Mouse (Mus musculus): ENCODE measurements around the gene Gm20388.

Gm20388 gene

DNA sequence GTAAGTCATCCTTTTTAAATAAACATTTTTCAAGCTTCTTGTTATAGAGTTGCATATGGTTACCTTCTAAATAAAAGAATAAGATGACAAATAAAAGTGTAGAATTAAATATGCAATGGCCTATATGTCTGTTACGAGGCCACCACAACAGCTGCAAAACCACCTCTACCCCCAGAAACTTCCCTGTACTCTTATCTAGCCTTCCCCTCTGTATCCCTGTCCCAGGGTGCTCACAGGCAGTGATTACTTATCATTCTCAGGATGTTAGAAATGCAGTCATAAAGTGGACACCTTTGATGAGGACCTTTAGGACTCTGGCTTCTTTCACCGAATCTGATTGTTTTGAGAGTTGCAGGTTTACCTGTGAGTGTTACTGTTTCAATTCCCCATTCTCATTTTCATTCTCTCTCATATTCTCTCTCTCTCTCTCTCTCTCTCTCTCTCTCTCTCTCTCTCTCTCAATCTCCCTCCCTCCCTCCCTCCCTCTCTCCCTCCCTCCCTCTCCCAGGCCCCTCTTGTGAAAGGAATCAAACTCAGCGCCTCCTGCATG, 1932.6 kb downstream of the Gm20388 start:
- DNase-seq (ENCODE audit: low spot score) = no peak

DNA sequence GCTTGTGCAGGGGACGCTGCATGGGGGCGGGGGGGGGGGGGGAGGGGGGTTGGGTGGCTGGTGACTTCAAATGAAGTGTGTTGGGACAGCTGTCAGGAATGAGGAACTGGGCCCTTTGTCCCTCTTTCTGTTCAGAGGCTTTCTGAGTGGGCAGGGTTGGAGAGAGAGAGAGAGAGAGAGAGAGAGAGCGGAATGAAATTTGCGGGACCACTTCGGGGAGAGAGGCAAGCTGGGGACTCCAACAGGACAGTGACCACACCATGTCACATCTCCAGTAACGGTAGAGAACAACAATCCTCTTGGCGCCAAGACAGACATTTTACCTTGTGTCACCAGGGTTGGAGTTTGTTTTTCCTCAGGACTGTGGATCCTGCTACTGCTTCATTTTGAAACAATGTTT, 1934.1 kb downstream of the Gm20388 start:
- no peak for DNase-seq (ENCODE audit: low spot score)

- DNase-seq (ENCODE audit: low spot score) = no peak
Measured at GRCm38 (mm10) chr8:121846815-121847214, 1936.2 kb downstream of the Gm20388 start.

GRCm38 (mm10) chr8:121847261-121847822, 1936.7 kb downstream of the Gm20388 start:
- DNase-seq (ENCODE audit: low spot score) = no peak

DNA sequence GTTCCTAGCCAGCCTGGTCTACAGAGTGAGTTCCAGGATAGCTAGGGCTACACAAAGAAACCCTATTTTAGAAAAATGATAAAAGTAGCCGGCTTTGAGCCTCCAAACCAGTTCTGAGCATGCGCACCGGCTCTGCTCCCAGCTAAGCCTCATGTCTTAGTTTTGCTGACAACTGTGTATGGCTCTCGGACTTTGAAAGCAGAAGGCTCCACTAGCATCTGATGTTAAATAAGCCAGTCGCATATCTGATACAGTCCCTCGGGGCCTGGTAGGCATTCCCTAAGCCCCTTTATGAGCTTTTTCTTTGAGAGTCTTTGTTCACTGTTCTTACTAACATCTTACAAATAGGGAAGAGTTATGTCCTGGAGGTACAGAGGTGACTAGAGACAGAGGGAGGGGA, 1937.3 kb downstream of the Gm20388 start:
- no peak for DNase-seq (ENCODE audit: low spot score)

DNA sequence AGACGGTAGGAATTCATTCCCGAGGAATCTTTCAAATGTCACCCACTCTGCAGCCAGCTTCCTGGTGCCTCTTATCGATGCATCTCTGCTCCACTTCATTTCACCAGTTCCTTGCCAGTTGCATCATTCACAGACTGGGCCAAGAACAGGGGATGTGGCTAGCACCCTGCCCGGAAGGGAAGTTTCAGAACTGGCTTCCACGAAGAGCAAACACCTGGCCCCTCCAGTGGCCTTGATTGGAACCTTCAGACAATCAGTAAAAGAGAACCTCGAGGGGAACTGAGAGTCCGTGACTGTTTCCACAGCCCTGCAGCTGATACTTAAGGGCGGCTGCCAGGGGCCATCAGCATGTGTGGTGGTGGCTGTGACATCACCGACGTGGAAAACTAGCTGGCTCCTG, 1937.9 kb downstream of the Gm20388 start:
- no peak for DNase-seq (ENCODE audit: low spot score)

- no peak for DNase-seq (ENCODE audit: low spot score)
Measured at GRCm38 (mm10) chr8:121849303-121849702, 1938.7 kb downstream of the Gm20388 start.

GRCm38 (mm10) chr8:121850018-121850417, 1939.4 kb downstream of the Gm20388 start:
- peak; percentile 90 for DNase-seq (ENCODE audit: low spot score)

DNA sequence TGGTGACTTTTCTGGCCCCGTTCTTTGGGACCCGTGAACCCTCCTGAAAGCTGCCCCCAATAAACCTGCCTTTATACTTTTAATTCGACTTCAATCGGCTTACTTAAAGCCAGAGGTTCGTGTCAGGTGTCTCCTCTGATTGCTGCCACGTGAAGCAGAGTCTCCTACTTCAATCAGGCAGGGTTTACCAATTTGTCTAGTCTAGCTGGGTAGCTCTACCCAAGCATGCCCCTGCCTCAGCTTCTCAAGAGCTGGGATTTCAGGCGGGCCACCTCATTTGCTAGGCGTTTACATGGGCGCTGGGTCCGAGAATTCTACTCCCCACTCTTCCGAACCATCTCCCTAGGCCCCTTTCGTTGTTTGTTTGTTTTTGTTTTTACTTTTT, 1939.8 kb downstream of the Gm20388 start:
- peak; percentile 13 for DNase-seq (ENCODE audit: low spot score)

DNA sequence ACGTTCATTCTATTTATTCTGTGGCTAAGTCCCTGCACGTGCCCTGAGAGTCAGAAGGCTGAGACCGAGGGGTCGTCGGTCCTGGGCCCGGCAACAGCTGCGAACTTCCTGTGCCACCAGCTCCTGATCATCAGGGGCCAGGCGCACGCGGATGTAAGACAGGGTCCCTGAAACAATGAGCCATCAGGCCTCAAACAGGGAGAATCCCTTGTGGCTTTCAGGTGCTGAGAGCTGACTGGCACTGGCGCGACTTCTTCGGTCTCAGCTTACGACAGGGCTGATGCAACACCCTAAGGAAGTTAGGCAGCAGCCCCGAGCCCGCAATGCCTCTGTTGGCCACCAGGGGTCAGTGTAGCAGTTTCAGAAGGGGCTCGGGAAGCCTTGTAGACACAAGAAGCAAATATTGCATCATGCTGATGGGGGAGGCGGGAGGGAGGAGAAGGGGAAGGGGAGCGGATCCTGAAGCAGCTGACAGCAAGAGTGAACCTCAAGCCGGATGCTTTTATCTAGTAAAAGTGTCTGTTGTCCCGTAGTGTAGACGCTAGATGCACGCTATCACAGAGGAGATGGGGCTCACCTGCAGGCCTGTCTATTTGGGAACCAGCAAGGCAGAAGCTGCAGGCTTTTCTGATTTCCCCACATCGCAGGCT, 1940.3 kb downstream of the Gm20388 start:
- peak; percentile 98 for DNase-seq (ENCODE audit: low spot score)

DNA sequence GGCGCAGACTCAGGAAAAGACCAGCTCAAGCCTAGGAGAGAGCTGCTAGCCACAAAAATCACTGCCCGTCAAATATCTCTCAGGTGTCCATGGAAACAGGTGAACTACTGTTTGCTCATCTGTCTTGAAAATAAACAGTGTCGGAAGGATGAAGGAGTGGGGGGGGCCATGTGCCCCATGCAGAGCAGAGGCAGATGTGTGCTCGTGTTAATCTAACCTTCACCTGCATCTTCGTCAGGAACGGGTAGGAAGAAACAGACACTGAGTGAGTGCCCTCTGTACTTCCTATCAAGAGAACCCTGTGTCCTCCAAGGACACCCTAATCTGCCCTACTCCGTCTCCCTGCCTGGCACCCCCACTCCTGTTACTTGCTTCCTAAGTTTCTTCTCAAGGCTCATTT, 1941.1 kb downstream of the Gm20388 start:
- DNase-seq (ENCODE audit: low spot score) = no peak

- no peak for DNase-seq (ENCODE audit: low spot score)
Measured at GRCm38 (mm10) chr8:121852464-121852863, 1941.8 kb downstream of the Gm20388 start.

- no peak for DNase-seq (ENCODE audit: low spot score)
Measured at GRCm38 (mm10) chr8:121853586-121853985, 1942.9 kb downstream of the Gm20388 start.

GRCm38 (mm10) chr8:121856071-121856746, 1945.6 kb downstream of the Gm20388 start:
- no peak for DNase-seq (ENCODE audit: low spot score)

GRCm38 (mm10) chr8:121857331-121857730, 1946.7 kb downstream of the Gm20388 start:
- DNase-seq (ENCODE audit: low spot score) = no peak

DNA sequence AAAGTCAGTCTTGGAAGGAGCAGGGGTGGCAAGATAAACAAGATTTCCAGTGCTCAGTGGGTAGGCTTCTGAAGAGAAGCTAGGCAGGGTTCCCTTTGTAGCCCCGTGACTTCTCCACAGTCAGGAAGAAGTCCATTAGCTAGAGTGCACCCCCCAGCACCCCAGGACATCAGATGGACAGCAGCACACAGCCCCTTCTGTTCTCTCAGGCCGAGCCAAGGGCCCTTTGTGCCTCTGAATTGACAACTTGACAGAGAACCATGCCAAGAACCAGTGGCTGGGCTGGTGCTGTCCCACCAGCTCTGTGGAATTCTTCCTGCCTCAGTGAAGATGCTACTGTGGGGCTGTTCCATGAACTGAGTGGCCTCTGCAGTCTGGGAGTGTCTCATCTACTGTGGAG, 1947.1 kb downstream of the Gm20388 start:
- no peak for DNase-seq (ENCODE audit: low spot score)

GRCm38 (mm10) chr8:121861276-121861675, 1950.6 kb downstream of the Gm20388 start:
- peak; percentile 10 for DNase-seq (ENCODE audit: low spot score)

GRCm38 (mm10) chr8:121861806-121862548, 1951.3 kb downstream of the Gm20388 start:
- no peak for DNase-seq (ENCODE audit: low spot score)

GRCm38 (mm10) chr8:121865356-121865755, 1954.7 kb downstream of the Gm20388 start:
- DNase-seq (ENCODE audit: low spot score) = peak; percentile 53

DNA sequence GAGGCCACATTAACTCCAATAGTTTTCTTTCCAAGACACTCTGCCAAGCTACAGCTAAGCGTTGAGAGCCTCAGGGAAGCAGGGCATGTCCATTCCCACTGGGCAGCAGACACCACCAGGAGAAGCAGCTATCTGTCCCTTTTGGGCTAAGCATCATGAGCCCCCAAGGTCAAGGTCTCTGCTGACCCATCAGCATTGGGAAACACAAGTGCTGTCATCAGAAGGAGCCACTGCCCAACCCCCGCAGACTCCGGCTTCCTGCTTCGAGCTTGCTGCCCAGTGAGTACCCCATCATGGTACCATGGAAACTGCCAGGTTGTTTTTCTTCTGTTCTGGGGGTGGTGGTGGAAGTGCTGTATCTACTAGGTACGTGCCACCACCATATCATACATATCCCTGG, 1957.6 kb downstream of the Gm20388 start:
- no peak for DNase-seq (ENCODE audit: low spot score)

DNA sequence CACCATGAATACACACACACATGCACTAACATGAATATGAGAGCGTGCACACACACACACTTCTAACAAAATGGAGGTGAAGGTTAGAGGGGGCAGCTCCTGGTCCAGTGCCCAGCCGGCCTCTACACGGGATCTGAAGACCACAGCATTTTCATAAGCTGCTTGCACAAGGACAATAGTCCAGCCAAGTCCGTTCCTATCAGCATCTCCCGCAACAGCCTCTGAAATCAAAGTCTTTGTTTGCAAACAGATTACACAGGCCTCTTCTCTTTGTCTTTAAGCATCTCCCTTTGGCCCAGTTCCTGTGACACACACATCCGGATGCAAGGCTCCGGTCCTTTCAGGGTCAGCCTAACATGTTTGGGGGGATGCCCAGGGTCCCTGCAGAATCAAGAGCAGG, 1958.3 kb downstream of the Gm20388 start:
- no peak for DNase-seq (ENCODE audit: low spot score)

DNA sequence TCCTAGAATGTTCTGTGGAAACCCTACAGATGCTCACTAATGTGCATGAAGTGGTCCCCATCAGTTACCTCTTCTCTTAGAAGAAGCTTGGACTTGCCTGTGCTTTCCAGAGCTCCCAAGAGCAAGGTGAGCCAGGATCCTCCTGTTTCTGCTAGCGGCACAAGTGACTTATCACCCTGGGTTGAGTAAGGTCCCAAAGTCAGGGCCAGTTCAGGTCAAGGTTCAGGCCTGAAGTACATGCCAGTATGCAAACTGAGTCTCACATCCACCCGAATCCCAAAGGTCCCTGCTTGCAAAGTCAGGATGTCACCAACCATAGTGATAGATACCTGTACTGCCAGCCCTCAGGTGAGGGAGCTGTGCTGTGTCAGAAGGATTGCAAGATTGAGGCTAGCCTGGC, 1959.5 kb downstream of the Gm20388 start:
- DNase-seq (ENCODE audit: low spot score) = no peak
